Comparison of ENCODE assay signal across 12 mouse cellular contexts in genomic region chr12:104474191-104474871, GRCm38 (mm10). TPM values are rescaled to one million over a fixed set of nuclear protein-coding genes. Genes with fewer than 3 reads are reported as not detected.
DNase-seq lines count a peak whose midpoint lies in the region; ATAC-seq and TF ChIP-seq lines count a peak whose summit lies in the region.
"Had no signal": no experiment of that assay in that cellular context is flagged by ENCODE, and none has a peak within 500 bp of the region (broad histone marks: within the 10 kb centered on the region; RNA-seq: fewer than 3 reads in every experiment).

No protein-coding gene starts in this region.

- H3K4me3 ChIP-seq in heart, adult 2 months: no peak overlapping the region
- peak overlapping the region; percentile 19; the same call in 1 of the 2 replicates for H3K4me3 ChIP-seq in midbrain, embryonic 12.5 days
- H3K4me3 ChIP-seq in midbrain, embryonic 15.5 days: no peak overlapping the region
- no peak overlapping the region for H3K4me3 ChIP-seq in forebrain, embryonic 14.5 days (ENCODE audit: low read depth, low read length)
- no peak overlapping the region for H3K4me3 ChIP-seq in neural tube, embryonic 12.5 days
- no peak overlapping the region for H3K4me3 ChIP-seq in liver, postnatal 0 days (ENCODE audit: low read depth, low read length)

- H3K79me2 ChIP-seq in heart, adult 2 months (replicated peaks; ENCODE audit: control insufficient read depth, insufficient read depth, low read length): no peaks in the 10 kb centered on the region

- H3K36me3 ChIP-seq in heart, adult 2 months (ENCODE audit: control insufficient read depth, insufficient read depth, low read length): no peaks in the 10 kb centered on the region
- H3K36me3 ChIP-seq in midbrain, embryonic 12.5 days: no peaks in the 10 kb centered on the region
- H3K36me3 ChIP-seq in midbrain, embryonic 15.5 days (replicated peaks): no peaks in the 10 kb centered on the region
- no peaks in the 10 kb centered on the region for H3K36me3 ChIP-seq in forebrain, embryonic 14.5 days (ENCODE audit: control insufficient read depth, insufficient read depth, low read length)
- no peaks in the 10 kb centered on the region for H3K36me3 ChIP-seq in neural tube, embryonic 12.5 days
- no peaks in the 10 kb centered on the region for H3K36me3 ChIP-seq in liver, postnatal 0 days (replicated peaks; ENCODE audit: insufficient read depth, low read length)

- no peak for ATAC-seq in midbrain, embryonic 12.5 days (ENCODE audit: low FRiP score, low read depth)
- ATAC-seq in midbrain, embryonic 15.5 days (replicated peaks): no peak
- ATAC-seq in forebrain, embryonic 14.5 days: no peak
- ATAC-seq in neural tube, embryonic 12.5 days (ENCODE audit: low FRiP score, low read depth): no peak
- ATAC-seq in liver, postnatal 0 days: no peak

- TF ChIP-seq CTCF in heart, adult 2 months (IDR thresholded peaks at IDR 0.05): no peak
- no peak for TF ChIP-seq CTCF in liver, postnatal 0 days (IDR thresholded peaks at IDR 0.05; ENCODE audit: low read depth)

- DNase-seq in heart, adult 2 months: peak; percentile 18 to 48
- no peak for DNase-seq in heart, adult 8-10 months (ENCODE audit: low spot score)
- DNase-seq in forebrain, embryonic 14.5 days (ENCODE audit: low spot score): peak; percentile 13
- DNase-seq in gastrocnemius, postnatal 10 days: no peak
- DNase-seq in liver, postnatal 0 days: no peak
- DNase-seq: adrenal gland, postnatal 10 days; kidney, adult 11 months; thymus, postnatal 36 days had no signal

- 6% methylated on average over 42 of the region's 42 CpGs for WGBS in heart, adult 2 months
- under 1% methylated on average over 39 of the region's 42 CpGs for WGBS in midbrain, embryonic 12.5 days
- under 1% methylated on average over 42 of the region's 42 CpGs for WGBS in midbrain, embryonic 15.5 days
- WGBS in forebrain, embryonic 14.5 days: under 1% methylated on average over 42 of the region's 42 CpGs
- whole genome bisulfite sequencing in neural tube, embryonic 12.5 days: under 1% methylated on average over 42 of the region's 42 CpGs
- WGBS in liver, postnatal 0 days (ENCODE audit: insufficient replicate concordance): 2% methylated on average over 42 of the region's 42 CpGs

- H3K27ac ChIP-seq in heart, adult 2 months: no peak overlapping the region
- no peak overlapping the region for H3K27ac ChIP-seq in midbrain, embryonic 12.5 days (replicated peaks)
- H3K27ac ChIP-seq in midbrain, embryonic 15.5 days: no peak overlapping the region
- H3K27ac ChIP-seq in forebrain, embryonic 14.5 days (ENCODE audit: low read depth, low read length): no peak overlapping the region
- no peak overlapping the region for H3K27ac ChIP-seq in neural tube, embryonic 12.5 days
- no peak overlapping the region for H3K27ac ChIP-seq in liver, postnatal 0 days (ENCODE audit: low read depth)

- 0 out of 2 replicates have a peak, but pooled peaks cover 1% of the 10 kb centered on the region for H3K4me1 ChIP-seq in heart, adult 2 months (ENCODE audit: control insufficient read depth, insufficient read depth, low read length)
- peaks cover 37% of the 10 kb centered on the region for H3K4me1 ChIP-seq in midbrain, embryonic 12.5 days
- H3K4me1 ChIP-seq in midbrain, embryonic 15.5 days: peaks cover 24% of the 10 kb centered on the region
- peaks cover 12% of the 10 kb centered on the region for H3K4me1 ChIP-seq in forebrain, embryonic 14.5 days (ENCODE audit: control insufficient read depth, insufficient read depth, low read length)
- H3K4me1 ChIP-seq in neural tube, embryonic 12.5 days: peaks cover 34% of the 10 kb centered on the region
- H3K4me1 ChIP-seq in liver, postnatal 0 days (ENCODE audit: insufficient read depth): peaks cover 9% of the 10 kb centered on the region; the same call in 1 of the 2 replicates

- intact Hi-C loops in heart, adult 2 months (cut with DNase I): no loop called here

- no peak overlapping the region for H3K4me2 ChIP-seq in midbrain, embryonic 12.5 days (replicated peaks)
- no peak overlapping the region for H3K4me2 ChIP-seq in midbrain, embryonic 15.5 days
- no peak overlapping the region for H3K4me2 ChIP-seq in forebrain, embryonic 14.5 days (ENCODE audit: low read length)
- peak overlapping the region; percentile 42 for H3K4me2 ChIP-seq in neural tube, embryonic 12.5 days (replicated peaks)
- H3K4me2 ChIP-seq in liver, postnatal 0 days (ENCODE audit: low read depth, low read length): no peak overlapping the region

- no peak for TF ChIP-seq EP300 in heart, adult 2 months (IDR thresholded peaks at IDR 0.05; ENCODE audit: insufficient read depth, low read depth, low read length)
- TF ChIP-seq EP300 in liver, postnatal 0 days (IDR thresholded peaks at IDR 0.05; ENCODE audit: low read depth): no peak

- H3K9ac ChIP-seq in heart, adult 2 months (ENCODE audit: low read depth, low read length): no peak overlapping the region
- H3K9ac ChIP-seq in midbrain, embryonic 12.5 days (replicated peaks): no peak overlapping the region
- H3K9ac ChIP-seq in midbrain, embryonic 15.5 days: no peak overlapping the region
- no peak overlapping the region for H3K9ac ChIP-seq in forebrain, embryonic 14.5 days (ENCODE audit: low read length)
- no peak overlapping the region for H3K9ac ChIP-seq in neural tube, embryonic 12.5 days
- no peak overlapping the region for H3K9ac ChIP-seq in liver, postnatal 0 days (replicated peaks)

- H3K27me3 ChIP-seq in heart, adult 2 months (ENCODE audit: control insufficient read depth, insufficient read depth, low read length): peaks cover 31% of the 10 kb centered on the region
- H3K27me3 ChIP-seq in midbrain, embryonic 12.5 days: peaks cover 92% of the 10 kb centered on the region
- peaks cover 65% of the 10 kb centered on the region for H3K27me3 ChIP-seq in midbrain, embryonic 15.5 days (replicated peaks)
- peaks cover 72% of the 10 kb centered on the region for H3K27me3 ChIP-seq in forebrain, embryonic 14.5 days (replicated peaks; ENCODE audit: control insufficient read depth, insufficient read depth, low read length)
- H3K27me3 ChIP-seq in neural tube, embryonic 12.5 days (replicated peaks): peaks cover 83% of the 10 kb centered on the region
- H3K27me3 ChIP-seq in liver, postnatal 0 days (ENCODE audit: insufficient read depth, low read length): peaks cover 92% of the 10 kb centered on the region

- no peak for TF ChIP-seq POLR2A in heart, adult 2 months (IDR thresholded peaks at IDR 0.05; ENCODE audit: insufficient read depth, low read depth, low read length)

- H3K9me3 ChIP-seq in midbrain, embryonic 12.5 days: no peaks in the 10 kb centered on the region
- no peaks in the 10 kb centered on the region for H3K9me3 ChIP-seq in midbrain, embryonic 15.5 days
- no peaks in the 10 kb centered on the region for H3K9me3 ChIP-seq in forebrain, embryonic 14.5 days (replicated peaks; ENCODE audit: control insufficient read depth, low read length)
- H3K9me3 ChIP-seq in neural tube, embryonic 12.5 days: no peaks in the 10 kb centered on the region
- no peaks in the 10 kb centered on the region for H3K9me3 ChIP-seq in liver, postnatal 0 days (ENCODE audit: low read length)

RNA-seq across cellular contexts. Expression of gene Gsc, which starts 1.2 kb away (rescaled TPM):
- total RNA-seq in heart, adult 2 months (2021): not detected
- polyA plus RNA-seq in heart, adult 2 months (2012; rRNA removed): 0.14 TPM in 1 of 2 replicates, not detected in the other
- total RNA-seq in heart, adult 8-10 months (2022): not detected
- polyA plus RNA-seq in midbrain, embryonic 12.5 days (2016; fragmentation: Nextera tagmentation; extraction: Ambion mirVana): 0.24 and 0.65 TPM in 2 replicates
- polyA plus RNA-seq in midbrain, embryonic 15.5 days (2015; fragmentation: Nextera tagmentation; extraction: Ambion mirVana): 0.13 and 0.26 TPM in 2 replicates
- polyA plus RNA-seq in forebrain, embryonic 14.5 days (2014; fragmentation: Nextera tagmentation; extraction: Ambion mirVana): 0.40 and 0.50 TPM in 2 replicates
- 0.20 and 0.32 TPM in 2 replicates for polyA plus RNA-seq in neural tube, embryonic 12.5 days (2016; fragmentation: Nextera tagmentation; extraction: Ambion mirVana)
- 1 to 10 TPM in 1 of 2 experiments, under 1 TPM in 1; 0.61 to 1.1 TPM for total RNA-seq in gastrocnemius, postnatal 10 days (2021)
- polyA plus RNA-seq in liver, postnatal 0 days (2015; fragmentation: Nextera tagmentation; extraction: Ambion mirVana): not detected in 2 replicates
- polyA plus RNA-seq: liver, embryonic 16.5 days had no signal

Comparison
In these comparisons a context has a peak if more than half of its experiments do, and no peak if none do; other contexts are left out.
1. DNase-seq: peak in heart, adult 2 months (2 of 2) and forebrain, embryonic 14.5 days (single experiment); none in heart, adult 8-10 months (single experiment), gastrocnemius, postnatal 10 days (single experiment) and liver, postnatal 0 days (single experiment).